Mouse (Mus musculus): Measurements from ENCODE around the gene Rere. TPM values are rescaled to one million over a fixed set of nuclear protein-coding genes. Genes with fewer than 3 reads are reported as not detected.

The Rere gene
- polyA plus RNA-seq, 1 experiment from 2014 or later = 8.3 TPM

DNA sequence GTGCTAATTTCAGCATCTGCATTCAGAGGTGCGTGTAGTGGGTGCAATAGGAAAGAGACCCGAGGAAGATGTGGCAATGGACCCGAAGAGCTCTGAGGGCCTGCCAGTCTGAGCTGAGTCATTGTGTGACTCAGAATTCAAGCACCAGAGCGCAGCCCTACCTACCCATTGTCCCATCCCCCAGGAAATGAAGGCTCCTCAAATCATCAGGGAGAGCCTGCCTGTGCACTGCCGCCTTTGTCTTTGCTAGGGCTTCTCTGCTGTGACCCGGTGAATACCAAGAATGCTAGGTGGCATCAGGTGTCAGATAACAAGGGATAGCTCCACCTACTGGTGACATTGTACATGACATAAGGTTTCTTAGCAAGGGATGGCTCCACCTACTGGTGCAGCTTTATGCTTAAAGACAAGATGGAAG lies 41.5 kb upstream of the Rere start:
- DNase-seq (ENCODE audit: low spot score) (peak; percentile 73), ATAC-seq (ENCODE audit: low FRiP score, low TSS enrichment) (peak; percentile 62)
- no peaks in the 10 kb centered on the region for H3K9me3 ChIP-seq (ENCODE audit: control insufficient read depth, low read length)
- WGBS = 11% methylated on average over 6 of the region's 6 CpGs
- H3K27me3 ChIP-seq (ENCODE audit: control insufficient read depth, insufficient read depth, low read length) = no peaks in the 10 kb centered on the region
- peaks cover 33% of the 10 kb centered on the region; the same call in 1 of the 2 replicates for H3K36me3 ChIP-seq (ENCODE audit: control insufficient read depth, insufficient read depth, low read length)
- TF ChIP-seq CTCF (IDR thresholded peaks at IDR 0.05; ENCODE audit: low read depth) = peak; percentile 100
- no peak for TF ChIP-seq EP300 (optimal IDR thresholded peaks at IDR 0.05)
- H3K4me1 ChIP-seq (replicated peaks; ENCODE audit: control insufficient read depth, insufficient read depth) = 0 out of 2 replicates have a peak, but pooled peaks cover 9% of the 10 kb centered on the region
- no peak overlapping the region for H3K4me2 ChIP-seq (replicated peaks; ENCODE audit: low read depth)
- H3K27ac ChIP-seq (replicated peaks) = no peak overlapping the region; the same call in 1 of the 2 replicates
- H3K4me3 ChIP-seq (ENCODE audit: low read depth, low read length) = no peak overlapping the region
- no peak overlapping the region for H3K9ac ChIP-seq (ENCODE audit: low read length)

DNA sequence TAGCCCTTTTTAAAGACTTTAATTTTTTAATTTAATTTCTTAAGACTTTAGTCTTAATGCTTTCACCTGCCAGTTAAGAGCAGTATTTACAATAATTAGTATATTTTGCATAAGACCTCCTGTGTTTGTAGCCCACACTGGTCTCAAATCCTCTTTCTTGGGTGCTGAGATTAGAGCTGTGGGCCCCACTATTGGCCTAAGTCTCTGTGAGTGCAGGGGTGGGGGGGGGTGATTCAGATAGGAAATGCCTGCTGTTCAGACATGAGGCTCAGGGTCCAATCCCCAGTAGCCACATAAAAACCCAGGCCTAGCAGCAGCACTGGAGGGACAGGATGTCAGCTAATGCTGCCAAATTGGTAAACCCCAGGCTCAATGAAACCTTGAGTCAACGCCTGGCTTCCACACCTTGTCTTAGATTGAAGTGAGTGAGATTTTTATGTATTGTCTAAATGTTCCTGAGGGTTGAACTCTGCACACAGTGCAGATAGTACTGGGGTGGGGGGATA lies 41.0 kb upstream of the Rere start:
- ATAC-seq (ENCODE audit: low FRiP score, low TSS enrichment) (no peak), DNase-seq (ENCODE audit: low spot score) (no peak)
- Histone ChIP-seq H3K36me3 (ENCODE audit: control insufficient read depth, insufficient read depth, low read length) (peaks cover 33% of the 10 kb centered on the region; the same call in 1 of the 2 replicates), H3K4me3 (ENCODE audit: low read depth, low read length) (no peak overlapping the region), H3K27me3 (ENCODE audit: control insufficient read depth, insufficient read depth, low read length) (no peaks in the 10 kb centered on the region), H3K4me2 (replicated peaks; ENCODE audit: low read depth) (no peak overlapping the region), H3K4me1 (replicated peaks; ENCODE audit: control insufficient read depth, insufficient read depth) (0 out of 2 replicates have a peak, but pooled peaks cover 9% of the 10 kb centered on the region), H3K9me3 (ENCODE audit: control insufficient read depth, low read length) (no peaks in the 10 kb centered on the region), H3K9ac (ENCODE audit: low read length) (no peak overlapping the region), H3K27ac (replicated peaks) (no peak overlapping the region; the same call in 1 of the 2 replicates)
- WGBS = 42% methylated on average over 1 of the region's 1 CpGs
- TF ChIP-seq CTCF (IDR thresholded peaks at IDR 0.05; ENCODE audit: low read depth) = no peak
- TF ChIP-seq EP300 (optimal IDR thresholded peaks at IDR 0.05) = no peak

DNA sequence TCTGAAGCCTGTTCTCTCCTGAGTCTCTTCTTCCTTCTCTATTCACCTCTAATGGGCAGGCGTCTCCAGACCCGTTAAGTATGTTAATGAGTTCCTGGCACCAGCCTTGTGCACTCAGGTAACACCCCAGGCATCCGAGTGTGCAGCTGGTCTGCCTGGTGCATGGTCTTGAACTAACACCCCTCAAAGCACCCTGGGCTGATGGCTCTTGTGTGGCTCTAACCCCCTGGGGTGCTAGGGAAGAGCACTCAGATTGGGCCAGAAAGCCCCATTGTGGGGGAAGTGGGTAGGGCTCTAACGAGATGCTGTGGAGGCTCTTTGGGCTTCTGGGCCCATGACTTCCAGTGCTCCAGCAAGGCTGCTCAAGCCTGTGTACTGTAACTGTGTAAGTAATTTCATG lies 39.7 kb upstream of the Rere start:
- ATAC-seq (ENCODE audit: low FRiP score, low TSS enrichment) = no peak
- Histone ChIP-seq H3K27ac (replicated peaks) (no peak overlapping the region), H3K9ac (ENCODE audit: low read length) (no peak overlapping the region), H3K4me2 (replicated peaks; ENCODE audit: low read depth) (no peak overlapping the region), H3K36me3 (ENCODE audit: control insufficient read depth, insufficient read depth, low read length) (peaks cover 38% of the 10 kb centered on the region), H3K27me3 (ENCODE audit: control insufficient read depth, insufficient read depth, low read length) (no peaks in the 10 kb centered on the region), H3K9me3 (ENCODE audit: control insufficient read depth, low read length) (no peaks in the 10 kb centered on the region), H3K4me3 (ENCODE audit: low read depth, low read length) (no peak overlapping the region), H3K4me1 (replicated peaks; ENCODE audit: control insufficient read depth, insufficient read depth) (0 out of 2 replicates have a peak, but pooled peaks cover 9% of the 10 kb centered on the region)
- TF ChIP-seq CTCF (IDR thresholded peaks at IDR 0.05; ENCODE audit: low read depth) (no peak), EP300 (optimal IDR thresholded peaks at IDR 0.05) (no peak)
- no peak for DNase-seq (ENCODE audit: low spot score)
- WGBS = 70% methylated on average over 3 of the region's 4 CpGs

DNA sequence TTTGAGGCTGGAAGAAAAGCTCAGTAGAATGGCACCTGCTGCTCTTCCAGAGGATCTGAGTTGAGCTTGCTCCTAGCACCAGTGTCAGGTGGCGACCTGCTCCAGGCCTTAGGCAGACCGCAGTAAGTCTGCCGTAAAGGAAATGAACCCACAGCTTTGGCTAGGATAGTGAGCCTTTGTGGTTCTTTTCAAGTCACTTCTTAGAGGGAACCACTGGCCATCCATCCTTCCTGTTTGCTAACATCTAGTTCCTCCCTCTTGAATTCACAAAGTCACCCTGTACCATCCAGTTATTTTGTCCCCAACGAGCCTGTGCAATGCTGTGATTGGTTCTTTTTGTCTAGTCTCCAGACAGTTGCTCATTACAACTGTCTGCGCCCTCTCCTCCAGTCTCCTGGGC lies 38.7 kb upstream of the Rere start:
- H3K4me3 ChIP-seq (ENCODE audit: low read depth, low read length) = no peak overlapping the region
- no peak for ATAC-seq (ENCODE audit: low FRiP score, low TSS enrichment)
- no peak overlapping the region for H3K27ac ChIP-seq (replicated peaks)
- TF ChIP-seq EP300 (optimal IDR thresholded peaks at IDR 0.05) (no peak), CTCF (IDR thresholded peaks at IDR 0.05; ENCODE audit: low read depth) (no peak)
- DNase-seq (ENCODE audit: low spot score) = no peak
- H3K4me2 ChIP-seq (replicated peaks; ENCODE audit: low read depth) = no peak overlapping the region
- no peaks in the 10 kb centered on the region for H3K27me3 ChIP-seq (ENCODE audit: control insufficient read depth, insufficient read depth, low read length)
- H3K4me1 ChIP-seq (replicated peaks; ENCODE audit: control insufficient read depth, insufficient read depth) = 0 out of 2 replicates have a peak, but pooled peaks cover 9% of the 10 kb centered on the region
- H3K9ac ChIP-seq (ENCODE audit: low read length) = no peak overlapping the region
- peaks cover 39% of the 10 kb centered on the region for H3K36me3 ChIP-seq (ENCODE audit: control insufficient read depth, insufficient read depth, low read length)
- 82% methylated on average over 5 of the region's 5 CpGs for WGBS
- no peaks in the 10 kb centered on the region for H3K9me3 ChIP-seq (ENCODE audit: control insufficient read depth, low read length)

GRCm38 (mm10) chr4:150245876-150246275 lies 35.6 kb upstream of the Rere start:
- H3K9ac ChIP-seq (ENCODE audit: low read length) = no peak overlapping the region
- H3K4me2 ChIP-seq (replicated peaks; ENCODE audit: low read depth) = no peak overlapping the region
- H3K36me3 ChIP-seq (ENCODE audit: control insufficient read depth, insufficient read depth, low read length) = peaks cover 46% of the 10 kb centered on the region
- ATAC-seq (ENCODE audit: low FRiP score, low TSS enrichment) = no peak
- H3K9me3 ChIP-seq (ENCODE audit: control insufficient read depth, low read length) = no peaks in the 10 kb centered on the region
- no peak for DNase-seq (ENCODE audit: low spot score)
- TF ChIP-seq EP300 (optimal IDR thresholded peaks at IDR 0.05) (no peak), CTCF (IDR thresholded peaks at IDR 0.05; ENCODE audit: low read depth) (no peak)
- 75% methylated on average over 2 of the region's 2 CpGs for WGBS
- H3K4me3 ChIP-seq (ENCODE audit: low read depth, low read length) = no peak overlapping the region
- H3K27ac ChIP-seq (replicated peaks) = no peak overlapping the region
- no peaks in the 10 kb centered on the region for H3K27me3 ChIP-seq (ENCODE audit: control insufficient read depth, insufficient read depth, low read length)
- H3K4me1 ChIP-seq (replicated peaks; ENCODE audit: control insufficient read depth, insufficient read depth) = 0 out of 2 replicates have a peak, but pooled peaks cover 2% of the 10 kb centered on the region

GRCm38 (mm10) chr4:150248009-150248408 lies 33.4 kb upstream of the Rere start:
- Histone ChIP-seq H3K4me3 (ENCODE audit: low read depth, low read length) (no peak overlapping the region), H3K9ac (ENCODE audit: low read length) (no peak overlapping the region), H3K4me2 (replicated peaks; ENCODE audit: low read depth) (no peak overlapping the region), H3K4me1 (replicated peaks; ENCODE audit: control insufficient read depth, insufficient read depth) (no peaks in the 10 kb centered on the region), H3K27me3 (ENCODE audit: control insufficient read depth, insufficient read depth, low read length) (no peaks in the 10 kb centered on the region), H3K9me3 (ENCODE audit: control insufficient read depth, low read length) (no peaks in the 10 kb centered on the region), H3K27ac (replicated peaks) (no peak overlapping the region), H3K36me3 (ENCODE audit: control insufficient read depth, insufficient read depth, low read length) (peaks cover 26% of the 10 kb centered on the region)
- ATAC-seq (ENCODE audit: low FRiP score, low TSS enrichment) = peak; percentile 67
- TF ChIP-seq EP300 (optimal IDR thresholded peaks at IDR 0.05) (no peak), CTCF (IDR thresholded peaks at IDR 0.05; ENCODE audit: low read depth) (peak; percentile 98)
- 61% methylated on average over 5 of the region's 5 CpGs for WGBS
- peak; percentile 72 for DNase-seq (ENCODE audit: low spot score)
